Mouse (Mus musculus) splenic B cell, adult 2 months (primary cell): ENCODE results near the gene Cnppd1.

Experiments
- DNase-seq: peaks from one replicate; pipeline ENCODE4 v3.0.0-alpha.2; 2011; ENCODE audit warnings: low read depth, low spot score
- H3K27me3 ChIP-seq: 2 replicates; pipeline ENCODE4 v1.6.1; 2012; ENCODE audit warnings: mild to moderate bottlenecking, low read length, moderate library complexity, mixed read lengths; ENCODE audit not compliant: control insufficient read depth, poor library complexity, insufficient read depth, severe bottlenecking
- H3K36me3 ChIP-seq: 2 replicates; pipeline ENCODE4 v1.6.1; 2012; ENCODE audit warnings: mild to moderate bottlenecking, low read length, moderate library complexity, mixed read lengths; ENCODE audit not compliant: control insufficient read depth, poor library complexity, insufficient read depth, severe bottlenecking

Cnppd1 gene

DNA sequence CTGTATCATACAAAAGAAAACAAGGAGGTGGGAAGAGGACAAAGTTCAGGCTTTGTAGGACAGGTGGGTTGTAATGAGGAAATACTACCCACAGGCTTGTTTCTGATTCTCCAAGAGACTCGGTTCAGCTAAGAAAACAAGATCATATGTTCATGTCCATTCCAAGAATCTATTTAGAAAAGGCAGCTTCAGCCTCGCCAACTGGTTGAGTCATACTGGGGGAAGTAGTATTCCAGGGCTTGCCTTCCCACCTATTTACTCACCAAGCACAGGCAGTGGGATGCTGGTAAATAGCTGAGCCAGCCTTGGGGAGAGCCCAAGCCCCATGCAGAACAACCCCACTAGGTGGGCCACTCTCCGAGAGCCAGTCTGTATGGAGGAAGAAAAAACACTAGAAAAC is 13.9 kb downstream of the Cnppd1 start:
- DNase-seq: no peak
- Histone ChIP-seq H3K27me3 (no peaks in the 10 kb centered on the region), H3K36me3 (no peaks in the 10 kb centered on the region)

- Histone ChIP-seq H3K36me3 (no peaks in the 10 kb centered on the region), H3K27me3 (no peaks in the 10 kb centered on the region)
- DNase-seq: no peak
These were observed 17.1 kb downstream of the Cnppd1 start for GRCm38 (mm10) chr1:75125418-75125817.

DNA sequence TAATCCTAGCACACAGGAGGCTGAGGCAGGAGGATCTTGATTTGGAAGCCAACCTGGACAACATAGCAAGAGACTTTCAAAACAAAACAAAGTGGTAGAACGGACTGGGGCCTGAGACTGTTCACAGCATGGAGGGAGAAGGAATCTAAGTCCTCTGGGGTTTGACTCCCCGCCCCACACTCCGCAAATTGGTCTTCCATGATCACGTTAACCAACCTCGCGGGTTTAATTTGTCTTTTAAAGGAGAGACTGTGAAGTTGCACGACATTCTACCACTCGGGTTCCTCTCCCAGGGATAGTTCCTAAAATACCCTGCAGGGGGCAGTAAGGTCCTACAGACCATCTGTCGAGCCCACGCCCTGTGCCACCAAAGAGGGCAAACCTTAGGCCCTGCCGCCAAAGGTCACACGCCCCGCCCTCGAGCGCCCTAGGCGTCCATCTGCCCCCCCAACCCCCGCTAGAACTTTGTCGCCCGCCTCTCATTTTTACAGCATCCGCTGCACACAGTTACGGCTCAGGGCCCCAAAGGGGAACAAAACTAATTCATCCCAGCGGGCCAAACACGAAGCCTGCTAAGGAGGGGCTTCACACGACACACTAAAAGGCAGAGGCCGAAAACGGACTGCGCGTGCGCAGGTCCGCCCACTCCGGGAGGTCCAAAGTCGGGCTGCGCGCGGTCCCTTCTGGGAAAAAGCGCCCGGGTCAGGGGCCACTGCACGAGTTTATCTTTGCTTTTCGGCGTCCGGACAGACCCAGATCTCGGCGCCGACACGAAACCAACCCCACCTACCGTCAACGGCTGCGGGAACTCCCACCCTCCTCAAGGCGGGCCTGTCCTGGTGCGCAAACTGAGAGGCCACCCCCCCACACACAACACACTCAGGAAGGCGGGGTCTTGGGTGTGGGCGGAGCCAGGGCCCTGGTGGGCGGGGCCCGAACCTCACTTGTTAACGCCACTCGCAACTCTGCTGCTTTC is 17.9 kb downstream of the Cnppd1 start, which contains the start of gene Nhej1:
Gene Nhej1, minus strand, starts transcription at position 855 of the 976 bp plus-strand sequence.
- Histone ChIP-seq H3K27me3 (no peaks in the 10 kb centered on the region), H3K36me3 (no peaks in the 10 kb centered on the region)
- DNase-seq: peak; percentile 98

- peak; percentile 70 for DNase-seq
- Histone ChIP-seq H3K36me3 (no peaks in the 10 kb centered on the region), H3K27me3 (no peaks in the 10 kb centered on the region)
These were observed 20.3 kb downstream of the Cnppd1 start for GRCm38 (mm10) chr1:75122211-75122610.
